Mouse (Mus musculus): ENCODE data around the gene Sycn.
A peak's percentile ranks its signal among the peaks of the same experiment; 100 is the strongest.

Sycn gene

DNA sequence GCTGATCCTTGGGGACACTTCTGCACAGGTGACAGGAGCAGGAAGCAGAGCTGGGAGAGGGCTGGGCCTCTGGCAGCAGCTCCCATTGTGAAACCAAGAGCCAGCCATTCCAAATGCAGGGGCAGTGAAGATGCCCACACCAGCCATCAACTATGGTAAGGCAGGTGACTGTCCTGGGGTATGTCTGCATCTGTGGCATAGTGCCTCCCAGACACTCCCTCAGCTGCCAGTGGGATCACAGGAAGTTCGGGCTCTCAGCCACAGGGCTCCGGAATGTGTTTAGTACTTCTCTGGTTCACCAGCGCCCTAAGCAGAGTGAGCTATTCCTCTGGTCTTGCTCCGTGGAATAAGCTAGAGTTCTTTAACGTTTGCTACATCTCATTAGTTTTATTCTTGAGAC, 16.4 kb downstream of the Sycn start:
- ATAC-seq (ENCODE audit: insufficient number of reproducible peaks, low FRiP score, low TSS enrichment) = no peak

GRCm38 (mm10) chr7:28557708-28558107, 17.0 kb downstream of the Sycn start:
- ATAC-seq (ENCODE audit: insufficient number of reproducible peaks, low FRiP score, low TSS enrichment) = no peak

DNA sequence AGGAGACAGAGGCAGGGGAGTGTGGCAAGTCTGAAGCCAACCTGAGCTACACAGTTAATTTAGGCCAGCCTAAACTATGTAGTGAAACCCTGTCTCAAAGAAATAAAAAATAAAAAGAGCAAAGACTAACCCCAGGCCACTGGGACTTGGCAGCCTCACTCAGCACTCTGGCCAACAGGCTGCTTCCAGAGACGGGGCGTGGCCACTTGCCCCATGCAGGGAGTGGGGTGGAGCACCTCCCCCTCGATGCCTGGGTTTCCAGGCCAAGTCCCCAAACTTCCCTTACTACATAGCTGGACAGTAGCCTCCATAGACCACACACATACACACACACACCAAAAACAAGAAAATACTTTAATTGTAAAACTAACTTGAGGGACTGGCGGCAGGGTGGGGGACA, 17.8 kb downstream of the Sycn start:
- ATAC-seq (ENCODE audit: insufficient number of reproducible peaks, low FRiP score, low TSS enrichment) = no peak

DNA sequence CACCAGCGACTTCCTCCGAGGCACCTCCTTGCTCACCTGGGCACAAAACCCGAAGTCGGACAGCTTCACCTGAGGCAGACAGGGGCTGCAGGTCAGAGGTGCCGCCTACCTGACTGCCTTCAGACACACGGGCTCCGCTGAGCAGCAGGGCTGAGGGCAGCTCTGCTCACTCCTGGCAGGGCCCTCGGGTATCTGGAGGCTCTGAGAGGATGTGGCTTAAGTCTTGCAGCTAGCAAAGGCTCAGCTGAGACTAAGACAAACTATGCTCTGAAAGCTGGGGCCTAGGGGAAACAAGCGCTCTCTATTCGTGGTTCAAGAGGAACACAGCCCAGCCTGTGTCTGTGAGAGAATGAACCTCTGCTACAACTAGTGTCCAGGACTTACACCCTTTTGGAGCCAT, 20.2 kb downstream of the Sycn start:
- no peak for ATAC-seq (ENCODE audit: insufficient number of reproducible peaks, low FRiP score, low TSS enrichment)

GRCm38 (mm10) chr7:28561967-28562366, 21.3 kb downstream of the Sycn start:
- ATAC-seq (ENCODE audit: insufficient number of reproducible peaks, low FRiP score, low TSS enrichment) = no peak

GRCm38 (mm10) chr7:28562371-28562770, 21.7 kb downstream of the Sycn start:
- peak; percentile 45; the same call in 1 of the 2 replicates for ATAC-seq (ENCODE audit: insufficient number of reproducible peaks, low FRiP score, low TSS enrichment)

DNA sequence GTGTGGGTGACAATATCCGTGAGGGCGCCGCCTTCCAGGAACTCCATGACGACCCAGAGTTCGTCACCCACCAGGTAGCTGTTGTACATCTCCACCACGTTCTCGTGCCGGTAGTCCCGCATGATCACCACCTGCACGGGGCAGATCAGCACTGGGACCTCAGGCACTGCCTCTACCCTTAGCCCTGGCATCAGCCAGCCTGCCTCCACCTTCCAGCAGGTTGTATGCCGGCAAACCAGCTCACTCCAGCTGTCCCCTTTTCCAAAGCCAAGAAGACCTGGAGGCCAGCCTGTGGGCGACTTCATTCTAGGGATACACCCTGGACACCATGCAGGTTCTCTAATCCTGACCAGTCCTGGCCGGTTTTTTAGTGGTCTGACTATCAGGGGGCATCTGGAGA, 22.3 kb downstream of the Sycn start:
- no peak for ATAC-seq (ENCODE audit: insufficient number of reproducible peaks, low FRiP score, low TSS enrichment)

GRCm38 (mm10) chr7:28565407-28565806, 24.7 kb downstream of the Sycn start:
- no peak for ATAC-seq (ENCODE audit: insufficient number of reproducible peaks, low FRiP score, low TSS enrichment)

DNA sequence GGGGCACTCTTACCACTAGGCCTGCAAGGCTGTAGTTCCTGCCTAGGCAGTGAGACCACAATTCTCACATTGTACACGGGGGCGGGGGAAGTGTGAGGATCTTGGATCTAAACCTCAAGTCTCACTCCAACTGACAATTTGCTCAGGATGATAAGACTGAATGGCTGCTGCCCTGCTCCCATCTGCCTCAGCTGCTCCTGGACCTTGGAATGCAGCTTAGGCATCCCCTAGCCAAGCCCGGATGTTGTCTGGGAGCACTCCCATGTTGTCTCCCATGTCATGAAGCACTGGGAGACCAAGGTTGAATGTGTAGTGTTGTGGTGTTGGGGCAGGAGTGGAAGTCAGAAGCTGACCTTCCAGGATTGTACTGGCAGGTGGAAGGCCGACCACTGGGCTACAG, 26.9 kb downstream of the Sycn start:
- no peak for ATAC-seq (ENCODE audit: insufficient number of reproducible peaks, low FRiP score, low TSS enrichment)

DNA sequence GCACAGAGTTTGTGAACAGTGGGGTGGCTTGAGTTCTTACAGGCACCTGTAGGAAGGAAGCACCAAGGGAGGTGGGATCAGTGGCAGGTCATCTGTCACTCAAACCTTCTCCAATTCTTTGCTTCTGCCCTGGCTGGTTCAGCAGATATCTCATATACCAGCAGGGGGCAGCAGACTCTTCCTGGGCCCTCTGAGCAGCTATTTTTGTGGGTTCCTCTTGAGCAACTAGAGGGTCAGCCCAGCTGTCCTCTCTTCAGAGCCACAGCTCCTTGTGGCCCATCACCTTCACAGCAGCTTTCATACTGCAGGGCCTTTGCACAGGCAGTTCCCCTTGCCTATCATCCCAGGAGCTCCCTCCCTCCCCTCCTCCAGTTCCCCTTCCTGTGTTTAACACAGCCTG, 27.6 kb downstream of the Sycn start:
- no peak for ATAC-seq (ENCODE audit: insufficient number of reproducible peaks, low FRiP score, low TSS enrichment)

- ATAC-seq (ENCODE audit: insufficient number of reproducible peaks, low FRiP score, low TSS enrichment) = no peak; the same call in 1 of the 2 replicates
Observed at GRCm38 (mm10) chr7:28570291-28570981, 29.8 kb downstream of the Sycn start.

DNA sequence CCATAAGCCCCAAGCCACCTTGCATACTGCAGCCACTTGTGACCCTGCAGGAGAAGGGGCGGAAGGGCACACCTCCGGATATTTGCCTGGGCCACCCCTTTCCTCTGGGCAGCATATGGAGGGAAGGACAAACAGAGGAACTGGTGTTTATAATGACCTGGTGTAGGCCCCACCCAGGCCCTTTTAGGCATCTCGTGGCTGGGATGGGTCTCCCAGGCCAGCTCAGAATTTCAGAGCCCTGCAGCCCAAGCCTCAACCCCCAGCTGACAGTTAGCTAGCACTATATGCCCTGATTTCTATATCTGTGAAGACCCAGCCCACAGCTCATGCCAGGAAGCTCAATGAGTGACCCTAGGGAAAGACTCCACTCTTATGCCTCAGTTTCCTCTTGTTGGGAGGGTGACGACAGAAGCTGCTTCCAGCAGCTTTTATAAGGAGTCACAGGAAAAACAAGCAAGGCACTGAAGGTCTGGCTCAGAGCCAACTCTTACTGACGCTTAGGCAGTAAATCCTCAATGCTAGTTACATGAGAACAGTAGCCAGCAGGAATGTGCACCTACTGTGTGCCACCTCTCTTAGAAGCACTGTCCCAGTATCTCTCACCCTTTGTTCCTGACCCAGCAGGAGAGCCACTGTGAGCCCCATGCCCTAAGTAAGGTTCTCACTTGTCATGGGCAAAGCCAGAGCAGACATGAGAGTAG, 30.4 kb downstream of the Sycn start:
- ATAC-seq (ENCODE audit: insufficient number of reproducible peaks, low FRiP score, low TSS enrichment) = no peak

GRCm38 (mm10) chr7:28572689-28573088, 32.0 kb downstream of the Sycn start:
- no peak for ATAC-seq (ENCODE audit: insufficient number of reproducible peaks, low FRiP score, low TSS enrichment)

- no peak for ATAC-seq (ENCODE audit: insufficient number of reproducible peaks, low FRiP score, low TSS enrichment)
Observed at GRCm38 (mm10) chr7:28573236-28573635, 32.6 kb downstream of the Sycn start.

DNA sequence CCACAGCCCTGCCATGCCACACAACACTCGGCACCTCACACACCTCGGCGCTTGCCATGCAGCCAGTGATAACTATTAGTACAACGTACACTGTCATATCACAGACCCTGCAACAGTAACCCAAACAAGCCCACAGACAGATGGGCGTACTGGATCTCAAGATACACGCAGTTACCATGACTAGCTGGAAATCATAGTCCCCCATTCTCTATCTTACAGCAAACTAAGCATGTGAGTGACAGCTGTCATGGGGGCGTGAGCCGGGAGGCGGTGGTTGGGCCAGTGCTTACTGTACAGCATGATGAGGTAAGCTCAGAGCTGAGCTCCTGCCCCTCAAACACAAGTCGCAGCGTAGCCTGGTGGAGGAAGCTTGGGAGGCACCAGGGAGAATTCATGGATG, 34.9 kb downstream of the Sycn start:
- ATAC-seq (ENCODE audit: insufficient number of reproducible peaks, low FRiP score, low TSS enrichment) = no peak

GRCm38 (mm10) chr7:28576271-28576914, 35.7 kb downstream of the Sycn start:
- ATAC-seq (ENCODE audit: insufficient number of reproducible peaks, low FRiP score, low TSS enrichment) = no peak

DNA sequence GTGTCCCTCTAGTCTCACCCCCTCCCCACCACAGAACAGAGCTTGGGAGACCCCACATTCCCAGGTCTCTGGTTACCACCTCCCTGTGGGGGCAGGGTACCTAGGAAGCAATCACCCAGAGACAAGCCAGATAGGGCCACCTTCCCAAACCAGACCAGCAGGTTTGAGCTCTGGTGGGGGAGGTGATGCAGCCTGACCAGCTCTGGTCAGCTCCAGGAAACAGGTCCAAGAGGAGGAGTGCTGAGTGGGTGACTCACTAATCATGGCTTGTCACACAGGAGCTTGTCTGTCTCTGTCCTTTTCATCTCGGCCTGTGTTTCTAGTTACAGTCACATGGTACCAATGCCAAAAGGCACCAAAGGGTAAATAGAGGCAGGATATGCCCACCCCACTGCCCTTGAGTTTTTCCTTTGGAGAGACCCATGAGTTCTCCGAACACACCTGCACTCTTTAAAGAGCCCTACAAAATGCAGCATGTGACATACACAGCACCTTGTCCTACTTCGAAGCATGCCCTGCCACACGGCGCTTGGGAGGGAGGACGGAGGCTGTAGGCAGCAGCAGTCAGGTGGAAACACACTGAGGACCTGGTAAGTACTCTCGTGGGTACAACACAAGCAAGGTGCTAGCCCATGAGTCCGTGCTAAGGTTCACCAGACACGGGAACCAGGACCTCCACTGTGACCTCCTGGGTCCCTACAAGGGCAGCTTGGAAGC, 37.3 kb downstream of the Sycn start:
- 0 out of 2 replicates have a peak, but pooled peaks have one; percentile 15 for ATAC-seq (ENCODE audit: insufficient number of reproducible peaks, low FRiP score, low TSS enrichment)

GRCm38 (mm10) chr7:28578543-28579053, 37.9 kb downstream of the Sycn start:
- ATAC-seq (ENCODE audit: insufficient number of reproducible peaks, low FRiP score, low TSS enrichment) = no peak

GRCm38 (mm10) chr7:28579826-28580225, 39.1 kb downstream of the Sycn start:
- no peak for ATAC-seq (ENCODE audit: insufficient number of reproducible peaks, low FRiP score, low TSS enrichment)

GRCm38 (mm10) chr7:28581721-28582120, 41.0 kb downstream of the Sycn start:
- no peak for ATAC-seq (ENCODE audit: insufficient number of reproducible peaks, low FRiP score, low TSS enrichment)

- no peak for ATAC-seq (ENCODE audit: insufficient number of reproducible peaks, low FRiP score, low TSS enrichment)
Observed at GRCm38 (mm10) chr7:28582841-28583240, 42.2 kb downstream of the Sycn start.
